Mouse (Mus musculus): ENCODE results near the gene Rab40c.

Gene Rab40c

GRCm38 (mm10) chr17:25843122-25843521 lies 76.4 kb downstream of the Rab40c start:
- in situ Hi-C loops (cut with MboI) = no loop called here

GRCm38 (mm10) chr17:25842509-25842908 lies 77.0 kb downstream of the Rab40c start:
- in situ Hi-C loops (cut with MboI) = no loop called here

GRCm38 (mm10) chr17:25841117-25841880 lies 78.2 kb downstream of the Rab40c start, which contains the start of gene Gm20683:
Gm20683 (minus strand) TSS chr17:25841763.
- in situ Hi-C loops (cut with MboI) = no loop called here

- in situ Hi-C loops (cut with MboI) = no loop called here
Observed at GRCm38 (mm10) chr17:25840519-25840918, 79.0 kb downstream of the Rab40c start.

- in situ Hi-C loops (cut with MboI) = no loop called here
Observed at GRCm38 (mm10) chr17:25839455-25840235, 79.9 kb downstream of the Rab40c start.

- in situ Hi-C loops (cut with MboI) = no loop called here
Observed at GRCm38 (mm10) chr17:25838904-25839303, 80.6 kb downstream of the Rab40c start.

GRCm38 (mm10) chr17:25837533-25837932 lies 82.0 kb downstream of the Rab40c start:
- in situ Hi-C loops (cut with MboI) = no loop called here

- in situ Hi-C loops (cut with MboI) = no loop called here
Observed at GRCm38 (mm10) chr17:25837076-25837410, 82.5 kb downstream of the Rab40c start, which contains the start of gene Rhbdl1. Rhbdl1 (minus strand) TSS chr17:25837295.

GRCm38 (mm10) chr17:25836397-25837075 lies 83.0 kb downstream of the Rab40c start:
- in situ Hi-C loops (cut with MboI) = no loop called here

GRCm38 (mm10) chr17:25835816-25836215 lies 83.7 kb downstream of the Rab40c start:
- in situ Hi-C loops (cut with MboI) = no loop called here

GRCm38 (mm10) chr17:25835301-25835700 lies 84.2 kb downstream of the Rab40c start:
- in situ Hi-C loops (cut with MboI) = no loop called here

GRCm38 (mm10) chr17:25834595-25835222 lies 84.8 kb downstream of the Rab40c start:
- in situ Hi-C loops (cut with MboI) = no loop called here

GRCm38 (mm10) chr17:25833961-25834594 lies 85.4 kb downstream of the Rab40c start:
- in situ Hi-C loops (cut with MboI) = no loop called here

GRCm38 (mm10) chr17:25833291-25833663 lies 86.2 kb downstream of the Rab40c start, which contains the start of gene Stub1:
Stub1 (minus strand) TSS chr17:25833404.
- in situ Hi-C loops (cut with MboI) = no loop called here

GRCm38 (mm10) chr17:25832436-25833290 lies 86.9 kb downstream of the Rab40c start:
- in situ Hi-C loops (cut with MboI) = no loop called here
